Mouse (Mus musculus): ENCODE results near the gene Clmn.

- TF ChIP-seq GATA1 (IDR thresholded peaks at IDR 0.05; ENCODE audit: borderline replicate concordance, low read length) (no peak), FLI1 (IDR thresholded peaks at IDR 0.05; ENCODE audit: low read length) (no peak)
Observed at GRCm38 (mm10) chr12:104751814-104752765, 112.8 kb downstream of the Clmn start, which contains the start of gene Dicer1.

Data from megakaryocyte, embryonic 14.5 days (primary cell).